Mouse (Mus musculus): ENCODE measurements around the gene Prmt9. TPM values are rescaled to one million over a fixed set of nuclear protein-coding genes. Genes with fewer than 3 reads are reported as not detected.

Gene Prmt9
- total RNA-seq (2023): 19.1 TPM

DNA sequence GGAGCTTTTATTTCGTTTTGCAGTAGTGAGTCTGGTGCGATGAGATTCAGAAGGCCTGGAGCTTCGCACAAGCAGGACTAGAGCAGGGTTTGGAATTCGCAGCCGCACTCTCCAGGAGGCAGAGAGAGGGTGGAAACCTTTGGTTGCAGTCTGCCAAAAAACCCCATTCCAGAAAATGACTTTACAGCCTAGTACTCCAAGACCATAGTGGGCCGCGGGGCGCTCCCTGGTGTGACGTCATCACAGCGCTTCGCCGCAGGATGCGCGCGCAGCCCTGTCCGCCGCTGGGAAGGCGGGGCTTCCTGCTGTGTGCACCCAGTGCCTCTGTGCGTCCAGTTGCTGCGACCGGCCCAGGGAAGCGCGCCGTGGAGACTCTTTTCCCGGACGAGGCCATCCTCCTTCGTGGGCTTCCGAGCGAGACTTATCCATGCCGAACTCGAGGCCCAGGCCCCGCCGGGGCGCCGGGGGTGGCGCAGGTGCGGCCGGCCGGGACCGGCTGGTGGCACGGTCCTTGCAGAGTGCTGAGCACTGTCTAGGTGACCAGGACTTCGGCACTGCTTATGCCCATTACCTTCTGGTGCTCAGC is at the start of gene Prmt9:
Gene Prmt9, plus strand, starts transcription at position 277 of the 586 bp plus-strand sequence.

GRCm38 (mm10) chr8:77517301-77518200 is 31.6 kb upstream of the Prmt9 start, which contains the start of gene Arhgap10:
Gene Arhgap10 (minus strand): TSS chr8:77517953.

DNA sequence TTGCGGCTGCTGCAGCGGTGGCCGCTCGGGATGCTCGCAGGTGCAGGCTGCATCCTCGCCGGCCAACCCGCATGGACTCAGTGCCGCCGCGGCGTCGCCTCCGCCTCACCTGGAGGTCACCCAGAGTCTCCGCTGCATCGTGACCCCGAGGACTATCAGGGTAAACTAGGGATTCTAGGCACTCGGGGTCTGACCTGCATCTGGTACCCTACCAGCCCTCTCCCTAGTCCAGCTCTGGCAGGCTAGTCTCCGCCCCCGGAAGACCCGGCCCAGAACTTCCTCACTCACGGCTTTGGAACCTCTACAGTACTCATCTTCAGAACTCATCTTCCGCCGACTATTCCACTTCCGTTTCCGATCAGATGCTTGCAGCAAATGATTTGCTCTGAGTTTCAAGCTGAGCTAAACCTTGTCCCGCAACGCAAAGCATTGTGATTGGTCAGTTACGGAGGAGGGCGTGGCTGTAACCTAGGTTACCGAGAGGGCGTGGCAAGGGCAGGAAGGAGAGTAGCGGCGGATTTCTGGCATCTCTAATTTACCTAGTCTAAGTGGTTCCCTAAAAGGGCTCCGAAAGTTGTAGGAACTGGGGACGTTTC is 61.3 kb downstream of the Prmt9 start, which contains the start of gene Tmem184c:
Gene Tmem184c, minus strand, starts transcription at position 325 of the 596 bp plus-strand sequence.

Other genes starting within 250 kb of the Prmt9 start
- 16.3 TPM for gene Arhgap10, start 31.4 kb upstream of the Prmt9 start, total RNA-seq (2023)
- gene Tmem184c, start 61.3 kb downstream of the Prmt9 start, total RNA-seq (2023): 14.4 TPM
- gene Ednra, start 175.1 kb downstream of the Prmt9 start, total RNA-seq (2023): not detected

Measured in CD8-positive naive resting alpha-beta T cell, adult 57 days (primary cell).